Mouse (Mus musculus): ENCODE data around the gene Rpl38.
"Not testable (repeated sequence)": the region's sequence is repeated elsewhere in the genome, so short reads cannot be mapped to it uniquely, and the experiment has no call there.

Rpl38 gene

GRCm38 (mm10) chr11:114656994-114657644 is 11.2 kb upstream of the Rpl38 start:
- no peak for DNase-seq (ENCODE audit: low spot score in 2 of 2)

- peak; percentile 62 to 65 for DNase-seq (ENCODE audit: low spot score in 2 of 2)
These were observed 10.6 kb upstream of the Rpl38 start for GRCm38 (mm10) chr11:114657737-114658136.

GRCm38 (mm10) chr11:114662161-114662560 is 6.2 kb upstream of the Rpl38 start:
- DNase-seq (ENCODE audit: low spot score in 2 of 2), result no peak

- peak; percentile 40 to 49 for DNase-seq (ENCODE audit: low spot score in 2 of 2)
These were observed 5.5 kb upstream of the Rpl38 start for GRCm38 (mm10) chr11:114662746-114663362.

GRCm38 (mm10) chr11:114664164-114664563 is 4.2 kb upstream of the Rpl38 start:
- DNase-seq (ENCODE audit: low spot score in 2 of 2), result no peak

- no peak for DNase-seq (ENCODE audit: low spot score in 2 of 2)
These were observed 2.9 kb upstream of the Rpl38 start for GRCm38 (mm10) chr11:114665463-114665862.

- no peak for DNase-seq (ENCODE audit: low spot score in 2 of 2)
These were observed 1.5 kb upstream of the Rpl38 start for GRCm38 (mm10) chr11:114666786-114667185.

- no peak for DNase-seq (ENCODE audit: low spot score in 2 of 2)
These were observed 940 bp upstream of the Rpl38 start for GRCm38 (mm10) chr11:114667236-114667931.

- DNase-seq (ENCODE audit: low spot score in 2 of 2), result peak in 1 of 2 experiments; percentile 29
These were observed 415 bp upstream of the Rpl38 start for GRCm38 (mm10) chr11:114667932-114668285.

- DNase-seq (ENCODE audit: low spot score in 2 of 2), result peak; percentile 67 to 71
These were observed 658 bp downstream of the Rpl38 start for GRCm38 (mm10) chr11:114668741-114669623.

GRCm38 (mm10) chr11:114669651-114670168 is 1.4 kb downstream of the Rpl38 start:
- DNase-seq (ENCODE audit: low spot score in 2 of 2), result no peak

- no peak for DNase-seq (ENCODE audit: low spot score in 2 of 2)
These were observed 2.8 kb downstream of the Rpl38 start for GRCm38 (mm10) chr11:114671147-114671546.

- peak; percentile 20 to 41 for DNase-seq (ENCODE audit: low spot score in 2 of 2)
These were observed 4.7 kb downstream of the Rpl38 start for GRCm38 (mm10) chr11:114672794-114673718.

- DNase-seq (ENCODE audit: low spot score in 2 of 2), result no peak
These were observed 5.4 kb downstream of the Rpl38 start for GRCm38 (mm10) chr11:114673719-114674050.

- no peak for DNase-seq (ENCODE audit: low spot score in 2 of 2)
These were observed 5.9 kb downstream of the Rpl38 start for GRCm38 (mm10) chr11:114674180-114674579.

GRCm38 (mm10) chr11:114674796-114675195 is 6.5 kb downstream of the Rpl38 start:
- DNase-seq (ENCODE audit: low spot score in 2 of 2), result not testable (repeated sequence)

GRCm38 (mm10) chr11:114675341-114675825 is 7.1 kb downstream of the Rpl38 start, which contains the start of gene Ttyh2:
Ttyh2 (plus strand) TSS chr11:114675431.
- peak in 1 of 2 experiments; percentile 40 for DNase-seq (ENCODE audit: low spot score in 2 of 2)

GRCm38 (mm10) chr11:114675826-114676401 is 7.6 kb downstream of the Rpl38 start:
- no peak for DNase-seq (ENCODE audit: low spot score in 2 of 2)

- DNase-seq (ENCODE audit: low spot score in 2 of 2), result no peak
These were observed 8.1 kb downstream of the Rpl38 start for GRCm38 (mm10) chr11:114676431-114676830.

- DNase-seq (ENCODE audit: low spot score in 2 of 2), result no peak
These were observed 8.7 kb downstream of the Rpl38 start for GRCm38 (mm10) chr11:114676896-114677530.
